Mouse (Mus musculus) MEL (cell line): ENCODE data around the gene Irf2bp1. TPM values are rescaled to one million over a fixed set of nuclear protein-coding genes. Genes with fewer than 3 reads are reported as not detected.
A peak's percentile ranks its signal among the peaks of the same experiment; 100 is the strongest.

Source experiments
- DNase-seq: peaks from one replicate; pipeline ENCODE4 v3.0.0; 2011; ENCODE audit warnings: low read depth, low spot score
- H3K27ac ChIP-seq: 2 replicates; pipeline ENCODE4 v1.5.1; 2012; ENCODE audit warnings: low read depth, mild to moderate bottlenecking, control low read depth, low read length, moderate library complexity; ENCODE audit not compliant: control insufficient read depth
- H3K27me3 ChIP-seq, 2 experiments: fragments of 150-350 bp in 1 of 2; sonication (generic) in 1 of 2; 2 replicates each; pipeline ENCODE4 v1.6.1; 2012; ENCODE audit warnings: low read length in 2 of 2, mild to moderate bottlenecking in 2 of 2, improper control_type of control experiment in 1 of 2, moderate library complexity in 1 of 2; ENCODE audit not compliant: insufficient read depth in 2 of 2, control insufficient read depth in 1 of 2
- H3K36me3 ChIP-seq, 2 experiments: 2 replicates each; pipeline ENCODE4 v1.6.1; 2012 to 2014; ENCODE audit warnings: low read length in 2 of 2, improper control_type of control experiment in 1 of 2, inconsistent platforms in 1 of 2, mild to moderate bottlenecking in 1 of 2; ENCODE audit not compliant: insufficient read depth in 2 of 2, control insufficient read depth in 1 of 2
- H3K4me1 ChIP-seq, 2 experiments: fragments of 150-350 bp in 1 of 2; sonication (generic) in 1 of 2; 2 replicates each; pipeline ENCODE4 v1.6.1; 2012; ENCODE audit warnings: low read length in 2 of 2, improper control_type of control experiment in 1 of 2, mild to moderate bottlenecking in 1 of 2; ENCODE audit not compliant: insufficient read depth in 2 of 2, control insufficient read depth in 1 of 2
- H3K4me3 ChIP-seq, 2 experiments: fragments of 150-350 bp in 1 of 2; sonication (generic) in 1 of 2; 2 replicates each; pipeline ENCODE4 v1.5.1; 2012; ENCODE audit warnings: low read depth in 2 of 2, low read length in 2 of 2, mild to moderate bottlenecking in 2 of 2, moderate library complexity in 2 of 2, control low read depth in 1 of 2, improper control_type of control experiment in 1 of 2; ENCODE audit not compliant: control insufficient read depth in 1 of 2, insufficient read depth in 1 of 2
- H3K79me2 ChIP-seq: 2 replicates; pipeline ENCODE4 v1.6.1; 2012; ENCODE audit warnings: mild to moderate bottlenecking, low read length, moderate library complexity; ENCODE audit not compliant: control insufficient read depth, poor library complexity, insufficient read depth
- H3K9ac ChIP-seq: 2 replicates; pipeline ENCODE4 v1.6.1; 2012; ENCODE audit warnings: low read depth, mild to moderate bottlenecking, control low read depth, low read length, moderate library complexity; ENCODE audit not compliant: control insufficient read depth, poor library complexity, severe bottlenecking
- H3K9me3 ChIP-seq: fragments of 150-350 bp; sonication (generic); replicated peaks from 2 replicates; pipeline ENCODE4 v1.6.1; 2012; ENCODE audit warnings: mild to moderate bottlenecking, low read length, improper control_type of control experiment, moderate library complexity; ENCODE audit not compliant: insufficient read depth
- CHD1 ChIP-seq: IDR thresholded peaks from 2 replicates; pipeline ENCODE4 v1.6.1; 2012; ENCODE audit warnings: low read depth, mild to moderate bottlenecking, inconsistent platforms, low read length, improper control_type of control experiment
- CHD2 ChIP-seq: IDR thresholded peaks from 2 replicates; pipeline ENCODE4 v1.6.1; 2011; ENCODE audit warnings: low read length, improper control_type of control experiment
- CTCF ChIP-seq, 3 experiments: IDR thresholded peaks in 2 of 3; conservative IDR thresholded peaks in 1 of 3; 2 replicates each; pipeline ENCODE4 v1.5.1; 2011 to 2012; ENCODE audit warnings: low read length in 3 of 3, low read depth in 2 of 3, mild to moderate bottlenecking in 2 of 3, improper control_type of control experiment in 1 of 3, inconsistent platforms in 1 of 3, mixed read lengths in 1 of 3, moderate library complexity in 1 of 3; ENCODE audit not compliant: control insufficient read depth in 1 of 3, insufficient read depth in 1 of 3, poor library complexity in 1 of 3, severe bottlenecking in 1 of 3
- E2F4 ChIP-seq: IDR thresholded peaks from 2 replicates; pipeline ENCODE4 v1.6.1; 2011; ENCODE audit warnings: low read depth, low read length, improper control_type of control experiment, borderline replicate concordance
- GABPA ChIP-seq: IDR thresholded peaks from 2 replicates; pipeline ENCODE4 v1.6.1; 2012; ENCODE audit warnings: low read depth, mild to moderate bottlenecking, inconsistent platforms, low read length, improper control_type of control experiment, moderate library complexity
- HCFC1 ChIP-seq: IDR thresholded peaks from 2 replicates; pipeline ENCODE4 v1.6.1; 2012; ENCODE audit warnings: low read depth, mild to moderate bottlenecking, inconsistent platforms, low read length, improper control_type of control experiment, moderate library complexity
- JUND ChIP-seq: IDR thresholded peaks from 2 replicates; pipeline ENCODE4 v1.6.1; 2011; ENCODE audit warnings: low read depth, mild to moderate bottlenecking, improper control_type of control experiment, low read length
- KAT2A ChIP-seq: conservative IDR thresholded peaks from 2 replicates; pipeline ENCODE4 v1.6.1; 2012; ENCODE audit warnings: low read depth, low read length, improper control_type of control experiment, inconsistent platforms
- MAX ChIP-seq: IDR thresholded peaks from 2 replicates; pipeline ENCODE4 v1.6.1; 2011; ENCODE audit warnings: low read length, improper control_type of control experiment
- MAZ ChIP-seq: IDR thresholded peaks from 2 replicates; pipeline ENCODE4 v1.6.1; 2012; ENCODE audit warnings: low read depth, mild to moderate bottlenecking, inconsistent platforms, low read length, improper control_type of control experiment
- MEF2A ChIP-seq: IDR thresholded peaks from 2 replicates; pipeline ENCODE4 v1.6.1; 2014; ENCODE audit warnings: low read depth, mild to moderate bottlenecking, inconsistent platforms, low read length, improper control_type of control experiment; ENCODE audit not compliant: poor library complexity, insufficient replicate concordance, severe bottlenecking; ENCODE audit errors: extremely low read depth
- MXI1 ChIP-seq: IDR thresholded peaks from 2 replicates; pipeline ENCODE4 v1.6.1; 2011; ENCODE audit warnings: mild to moderate bottlenecking, low read depth, low read length, improper control_type of control experiment
- NELFE ChIP-seq: IDR thresholded peaks from 2 replicates; pipeline ENCODE4 v1.6.1; 2011; ENCODE audit warnings: low read depth, low read length, improper control_type of control experiment
- NRF1 ChIP-seq: IDR thresholded peaks from 2 replicates; pipeline ENCODE4 v1.6.1; 2014; ENCODE audit warnings: low read depth, mild to moderate bottlenecking, inconsistent platforms, low read length, improper control_type of control experiment, moderate library complexity; ENCODE audit not compliant: poor library complexity, insufficient read depth, severe bottlenecking
- POLR2A ChIP-seq, 2 experiments: IDR thresholded peaks; 2 replicates each; pipeline ENCODE4 v1.6.1; 2011 to 2012; ENCODE audit warnings: low read length in 2 of 2, mild to moderate bottlenecking in 2 of 2, control low read depth in 1 of 2, improper control_type of control experiment in 1 of 2, low read depth in 1 of 2, moderate library complexity in 1 of 2; ENCODE audit not compliant: control insufficient read depth in 1 of 2, insufficient read depth in 1 of 2, poor library complexity in 1 of 2
- POLR2AphosphoS2 ChIP-seq: IDR thresholded peaks from 2 replicates; pipeline ENCODE4 v1.6.1; 2011; ENCODE audit warnings: low read length, improper control_type of control experiment
- RAD21 ChIP-seq: IDR thresholded peaks from 2 replicates; pipeline ENCODE4 v1.6.1; 2011; ENCODE audit warnings: mild to moderate bottlenecking, low read depth, low read length, improper control_type of control experiment
- RCOR1 ChIP-seq: IDR thresholded peaks from 2 replicates; pipeline ENCODE4 v1.6.1; 2012; ENCODE audit warnings: low read depth, mild to moderate bottlenecking, inconsistent platforms, low read length, improper control_type of control experiment
- SIN3A ChIP-seq: IDR thresholded peaks from 2 replicates; pipeline ENCODE4 v1.6.1; 2012; ENCODE audit warnings: low read length, improper control_type of control experiment, inconsistent platforms
- TBP ChIP-seq: IDR thresholded peaks from 2 replicates; pipeline ENCODE4 v1.8.0; 2011; ENCODE audit warnings: low read depth, low read length, improper control_type of control experiment
- UBTF ChIP-seq: IDR thresholded peaks from 2 replicates; pipeline ENCODE4 v1.6.1; 2012; ENCODE audit warnings: low read depth, mild to moderate bottlenecking, inconsistent platforms, low read length, improper control_type of control experiment, moderate library complexity, borderline replicate concordance; ENCODE audit not compliant: insufficient read depth
- USF1 ChIP-seq: IDR thresholded peaks from 2 replicates; pipeline ENCODE4 v1.6.1; 2014; ENCODE audit warnings: low read depth, mild to moderate bottlenecking, inconsistent platforms, low read length, improper control_type of control experiment, moderate library complexity
- ZKSCAN1 ChIP-seq: IDR thresholded peaks from 2 replicates; pipeline ENCODE4 v1.6.1; 2012; ENCODE audit warnings: low read depth, mild to moderate bottlenecking, inconsistent platforms, low read length, improper control_type of control experiment, moderate library complexity
- ZMIZ1 ChIP-seq: IDR thresholded peaks from 2 replicates; pipeline ENCODE4 v1.6.1; 2012; ENCODE audit warnings: low read depth, mild to moderate bottlenecking, inconsistent platforms, low read length, improper control_type of control experiment, moderate library complexity
- ZNF384 ChIP-seq: IDR thresholded peaks from 2 replicates; pipeline ENCODE4 v1.6.1; 2012; ENCODE audit warnings: low read depth, mild to moderate bottlenecking, inconsistent platforms, low read length, improper control_type of control experiment
- polyA plus RNA-seq, 2 experiments: library from polyadenylated mRNA; stranded (reverse) in 1 of 2; unstranded in 1 of 2; fragments of >175 nt in 1 of 2; fragments of >200 nt in 1 of 2; gene quantifications; 2 replicates each; pipeline versions ENCODE4 v1.2.1 to v1.2.4; 2012; ENCODE audit warnings: low replicate concordance in 2 of 2, low read depth in 1 of 2; ENCODE audit not compliant: insufficient read length in 2 of 2, insufficient read depth in 1 of 2, missing spikeins in 1 of 2
- total RNA-seq: library from RNA; depleted of rRNA; stranded (reverse); fragments of 300-350 nt; gene quantifications from 2 replicates; pipeline ENCODE4 v1.2.3, GENCODE M21; 2012; rRNA removed

Gene Irf2bp1
- total RNA-seq (27.8 and 33.1 TPM in 2 replicates), polyA plus RNA-seq (10 to 100 TPM in 1 of 2 experiments, not detected in 1; 41.1 TPM)

GRCm38 (mm10) chr7:19003902-19004630, at the start of gene Irf2bp1:
TSS of gene Irf2bp1 (plus strand) at chr7:19004044.
- H3K4me1 ChIP-seq: peaks cover 5 to 21% of the 10 kb centered on the region in 2 experiments; a peak in 3 of 4 replicates
- no peaks in the 10 kb centered on the region for H3K9me3 ChIP-seq
- H3K36me3 ChIP-seq: peaks cover 0 to 15% of the 10 kb centered on the region in 2 experiments; a peak in 3 of 4 replicates

GRCm38 (mm10) chr7:18957569-18958383, 46.1 kb upstream of the Irf2bp1 start:
- Histone ChIP-seq H3K79me2 (peaks cover 1% of the 10 kb centered on the region; the same call in 1 of the 2 replicates), H3K27ac (no peak overlapping the region), H3K27me3 (no peaks in the 10 kb centered on the region), H3K4me3 (peak overlapping the region; percentile 67 to 97), H3K36me3 (peaks cover 0 to 2% of the 10 kb centered on the region in 2 experiments; a peak in 1 of 4 replicates), H3K9ac (peak overlapping the region; percentile 95), H3K9me3 (no peaks in the 10 kb centered on the region), H3K4me1 (peaks cover 0 to 12% of the 10 kb centered on the region in 2 experiments; a peak in 2 of 4 replicates)
- TF ChIP-seq ZKSCAN1 (no peak), MAX (peak; percentile 54; the same call in 1 of the 2 replicates), POLR2A (IDR thresholded peaks at IDR 0.05; ENCODE audit: control insufficient read depth in 1 of 2, insufficient read depth in 1 of 2, low read depth in 1 of 2, low read length in 2 of 2, poor library complexity in 1 of 2) (peak; percentile 66 to 92; a peak in 3 of 4 replicates), POLR2AphosphoS2 (0 out of 2 replicates have a peak, but pooled peaks have one; percentile 36), SIN3A (0 out of 2 replicates have a peak, but pooled peaks have one; percentile 27), RAD21 (no peak), NELFE (peak; percentile 79), ZMIZ1 (no peak), USF1 (no peak)
- peak; percentile 79 for DNase-seq

More at GRCm38 (mm10) chr7:19003902-19004630, at the start of gene Irf2bp1:
- peak; percentile 84 for TF ChIP-seq NELFE
- TF ChIP-seq SIN3A: peak; percentile 65
- 0 out of 2 replicates have a peak, but pooled peaks have one; percentile 18 for TF ChIP-seq RCOR1
- no peak for TF ChIP-seq GABPA
- no peak; the same call in 1 of the 2 replicates for TF ChIP-seq MXI1
- TF ChIP-seq KAT2A: peak; percentile 80; the same call in 1 of the 2 replicates
- no peak for TF ChIP-seq CHD2
- TF ChIP-seq MAZ: peak; percentile 44; the same call in 1 of the 2 replicates
- peak; percentile 87 for TF ChIP-seq ZNF384
- TF ChIP-seq NRF1: no peak
- TF ChIP-seq MEF2A: no peak
- TF ChIP-seq UBTF: 0 out of 2 replicates have a peak, but pooled peaks have one; percentile 53
- no peak for TF ChIP-seq CHD1
- peak; percentile 63; the same call in 1 of the 2 replicates for TF ChIP-seq TBP
- peak; percentile 67 to 69; a peak in 2 of 4 replicates for TF ChIP-seq POLR2A (IDR thresholded peaks at IDR 0.05; ENCODE audit: control insufficient read depth in 1 of 2, insufficient read depth in 1 of 2, low read depth in 1 of 2, low read length in 2 of 2, poor library complexity in 1 of 2)
- TF ChIP-seq HCFC1: peak; percentile 95
- peak; percentile 90; the same call in 1 of the 2 replicates for TF ChIP-seq E2F4
- TF ChIP-seq JUND: no peak
- TF ChIP-seq CTCF (IDR thresholded peaks at IDR 0.05 in 2 of 3, conservative IDR thresholded peaks at IDR 0.05 in 1 of 3; ENCODE audit: control insufficient read depth in 1 of 3, insufficient read depth in 1 of 3, low read depth in 2 of 3, low read length in 3 of 3, poor library complexity in 1 of 3, severe bottlenecking in 1 of 3): no peak; a peak in 1 of 6 replicates
- TF ChIP-seq ZMIZ1: no peak
- peak; percentile 94 for DNase-seq
- Histone ChIP-seq H3K79me2 (peaks cover 30% of the 10 kb centered on the region), H3K27me3 (no peaks in the 10 kb centered on the region), H3K4me3 (peak within 1 kb of the TSS; percentile 77 to 82), H3K27ac (peak within 1 kb of the TSS; percentile 86), H3K9ac (peak within 1 kb of the TSS; percentile 93)
